Mouse (Mus musculus) CH12.LX (cell line): ENCODE measurements at regions not wholly inside any gene's neighbourhood (a gene's known extent, or its start where the extent isn't known, plus 50 kb on each side); places are given as distances from the start of the nearest gene placed in this dataset.

ENCODE experiments used
- DNase-seq: peaks from one replicate; pipeline ENCODE4 v3.0.0-alpha.2; 2013; ENCODE audit errors: extremely low read depth
- H3K27ac ChIP-seq: 2 replicates; pipeline ENCODE4 v1.5.1; 2012; ENCODE audit warnings: low read depth, mild to moderate bottlenecking, control low read depth, moderate library complexity; ENCODE audit not compliant: insufficient read depth
- H3K27me3 ChIP-seq: replicated peaks from 2 replicates; pipeline ENCODE3; 2012; ENCODE audit warnings: inconsistent platforms
- H3K36me3 ChIP-seq, 2 experiments: replicated peaks in 1 of 2; 2 replicates each; pipeline versions ENCODE3 to v1.6.1; 2012; ENCODE audit warnings: inconsistent platforms in 1 of 2, low read length in 1 of 2, mild to moderate bottlenecking in 1 of 2, mixed read lengths in 1 of 2, moderate library complexity in 1 of 2; ENCODE audit not compliant: control insufficient read depth in 1 of 2, insufficient read depth in 1 of 2
- H3K4me1 ChIP-seq, 2 experiments: 2 replicates each; pipeline ENCODE4 v1.6.1; 2012; ENCODE audit warnings: inconsistent platforms in 1 of 2, moderate library complexity in 1 of 2; ENCODE audit not compliant: insufficient read depth in 2 of 2, control insufficient read depth in 1 of 2
- H3K4me2 ChIP-seq: 2 replicates; pipeline ENCODE4 v1.6.1; 2012; ENCODE audit warnings: low read depth, mild to moderate bottlenecking, control low read depth; ENCODE audit not compliant: poor library complexity, insufficient read depth, severe bottlenecking
- H3K4me3 ChIP-seq, 3 experiments: fragments of 150-350 bp in 1 of 3; sonication (generic) in 1 of 3; replicated peaks in 1 of 3; 2 replicates each; pipeline versions ENCODE3 to v1.5.1; 2011 to 2012; ENCODE audit warnings: low read depth in 2 of 3, low read length in 2 of 3, mild to moderate bottlenecking in 2 of 3, moderate library complexity in 2 of 3, control low read depth in 1 of 3, improper control_type of control experiment in 1 of 3, inconsistent platforms in 1 of 3, mixed read lengths in 1 of 3; ENCODE audit not compliant: poor library complexity in 1 of 3
- H3K79me2 ChIP-seq: replicated peaks from 2 replicates; pipeline ENCODE4 v1.6.1; 2012; ENCODE audit warnings: mild to moderate bottlenecking, moderate library complexity; ENCODE audit not compliant: control insufficient read depth, poor library complexity, insufficient read depth, severe bottlenecking; ENCODE audit errors: extremely low read depth
- H3K9ac ChIP-seq: 2 replicates; pipeline ENCODE4 v1.6.1; 2012; ENCODE audit warnings: low read depth, mild to moderate bottlenecking, control low read depth, moderate library complexity; ENCODE audit not compliant: insufficient read depth
- H3K9me3 ChIP-seq: replicated peaks from 2 replicates; pipeline ENCODE3; 2012; ENCODE audit warnings: low read length, inconsistent platforms, mixed read lengths
- CHD2 ChIP-seq: IDR thresholded peaks from 2 replicates; pipeline ENCODE4 v1.6.1; 2011; ENCODE audit warnings: low read length, improper control_type of control experiment
- IRF4 ChIP-seq: IDR thresholded peaks from 2 replicates; pipeline ENCODE4 v1.6.1; 2014; ENCODE audit warnings: low read depth, mild to moderate bottlenecking, inconsistent platforms, low read length, improper control_type of control experiment
- MAZ ChIP-seq: IDR thresholded peaks from 2 replicates; pipeline ENCODE4 v1.6.1; 2012; ENCODE audit warnings: low read depth, mild to moderate bottlenecking, inconsistent platforms, low read length, improper control_type of control experiment, moderate library complexity
- MEF2A ChIP-seq: IDR thresholded peaks from 2 replicates; pipeline ENCODE4 v1.6.1; 2014; ENCODE audit warnings: low read depth, mild to moderate bottlenecking, inconsistent platforms, low read length, improper control_type of control experiment, borderline replicate concordance
- NRF1 ChIP-seq: IDR thresholded peaks from 2 replicates; pipeline ENCODE4 v1.6.1; 2014; ENCODE audit warnings: low read depth, mild to moderate bottlenecking, inconsistent platforms, low read length, improper control_type of control experiment, moderate library complexity
- PAX5 ChIP-seq: IDR thresholded peaks from 2 replicates; pipeline ENCODE4 v1.6.1; 2012; ENCODE audit warnings: low read length, inconsistent platforms, mixed read lengths
- RAD21 ChIP-seq: IDR thresholded peaks from 2 replicates; pipeline ENCODE4 v1.6.1; 2011; ENCODE audit warnings: low read depth, mild to moderate bottlenecking, low read length, improper control_type of control experiment, moderate library complexity
- SIN3A ChIP-seq: IDR thresholded peaks from 2 replicates; pipeline ENCODE4 v1.6.1; 2012; ENCODE audit warnings: low read length, improper control_type of control experiment, inconsistent platforms
- TBP ChIP-seq: conservative IDR thresholded peaks from 2 replicates; pipeline ENCODE4 v1.6.1; 2011; ENCODE audit warnings: low read depth, low read length, improper control_type of control experiment
- UBTF ChIP-seq: IDR thresholded peaks from 2 replicates; pipeline ENCODE4 v1.6.1; 2012; ENCODE audit warnings: low read depth, mild to moderate bottlenecking, inconsistent platforms, low read length, improper control_type of control experiment, moderate library complexity
- USF1 ChIP-seq: IDR thresholded peaks from 2 replicates; pipeline ENCODE4 v1.6.1; 2014; ENCODE audit warnings: low read depth, mild to moderate bottlenecking, inconsistent platforms, low read length, improper control_type of control experiment
- ZKSCAN1 ChIP-seq: IDR thresholded peaks from 2 replicates; pipeline ENCODE4 v1.6.1; 2012; ENCODE audit warnings: low read depth, inconsistent platforms, low read length, improper control_type of control experiment, borderline replicate concordance
- dilution Hi-C: fragments of 300-500 bp; cut with MboI; formaldehyde crosslinking; loops from 2 replicates; pipeline ENCODE4 v1.14.3; 2020; ENCODE audit warnings: low sequenced_read_pairs; ENCODE audit not compliant: extremely low pct_unique_long_range_greater_than_20kb, extremely low pct_ligation_motif_present
- in situ Hi-C: fragments of 300-500 bp; cut with MboI; formaldehyde crosslinking; loops from 3 replicates; pipeline ENCODE4 v1.14.3; 2019; ENCODE audit warnings: low sequenced_read_pairs, low pct_ligation_motif_present, low pct_unique_long_range_greater_than_20kb, mixed read lengths

DNA sequence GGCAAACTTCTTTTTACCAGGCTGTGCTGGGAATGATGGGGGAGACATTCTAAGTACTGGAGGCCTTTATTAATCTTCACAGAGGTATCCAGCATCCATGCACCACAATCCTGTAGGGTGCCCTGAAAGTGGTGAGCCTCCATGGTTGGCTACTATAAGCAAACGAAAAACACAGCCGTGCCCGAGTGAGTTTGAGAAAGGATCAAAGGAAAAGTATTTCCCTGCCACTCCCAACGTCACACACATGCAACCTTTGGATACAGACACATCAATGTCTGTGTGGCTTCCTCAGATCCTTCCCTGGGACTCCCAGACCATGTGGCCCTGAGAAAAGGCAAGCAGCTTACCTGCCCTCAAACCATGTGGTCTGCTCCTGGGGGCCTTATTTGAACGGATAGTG lies 147.4 kb upstream of the Ankrd55 start:
- TF ChIP-seq USF1 (no peak), PAX5 (no peak), MAZ (no peak), NRF1 (no peak)
- no peak for DNase-seq
- H3K4me1 ChIP-seq, result peaks cover 0 to 9% of the 10 kb centered on the region in 2 experiments; a peak in 2 of 4 replicates
- no peak overlapping the region for H3K4me2 ChIP-seq
- in situ Hi-C loops (no loop called here), dilution Hi-C loops (no loop called here)
- H3K36me3 ChIP-seq, result no peaks in the 10 kb centered on the region
- no peaks in the 10 kb centered on the region for H3K27me3 ChIP-seq
- no peak overlapping the region for H3K4me3 ChIP-seq
- H3K27ac ChIP-seq, result no peak overlapping the region
- H3K9ac ChIP-seq, result no peak overlapping the region
- no peaks in the 10 kb centered on the region for H3K79me2 ChIP-seq
- H3K9me3 ChIP-seq, result peaks cover 6% of the 10 kb centered on the region

DNA sequence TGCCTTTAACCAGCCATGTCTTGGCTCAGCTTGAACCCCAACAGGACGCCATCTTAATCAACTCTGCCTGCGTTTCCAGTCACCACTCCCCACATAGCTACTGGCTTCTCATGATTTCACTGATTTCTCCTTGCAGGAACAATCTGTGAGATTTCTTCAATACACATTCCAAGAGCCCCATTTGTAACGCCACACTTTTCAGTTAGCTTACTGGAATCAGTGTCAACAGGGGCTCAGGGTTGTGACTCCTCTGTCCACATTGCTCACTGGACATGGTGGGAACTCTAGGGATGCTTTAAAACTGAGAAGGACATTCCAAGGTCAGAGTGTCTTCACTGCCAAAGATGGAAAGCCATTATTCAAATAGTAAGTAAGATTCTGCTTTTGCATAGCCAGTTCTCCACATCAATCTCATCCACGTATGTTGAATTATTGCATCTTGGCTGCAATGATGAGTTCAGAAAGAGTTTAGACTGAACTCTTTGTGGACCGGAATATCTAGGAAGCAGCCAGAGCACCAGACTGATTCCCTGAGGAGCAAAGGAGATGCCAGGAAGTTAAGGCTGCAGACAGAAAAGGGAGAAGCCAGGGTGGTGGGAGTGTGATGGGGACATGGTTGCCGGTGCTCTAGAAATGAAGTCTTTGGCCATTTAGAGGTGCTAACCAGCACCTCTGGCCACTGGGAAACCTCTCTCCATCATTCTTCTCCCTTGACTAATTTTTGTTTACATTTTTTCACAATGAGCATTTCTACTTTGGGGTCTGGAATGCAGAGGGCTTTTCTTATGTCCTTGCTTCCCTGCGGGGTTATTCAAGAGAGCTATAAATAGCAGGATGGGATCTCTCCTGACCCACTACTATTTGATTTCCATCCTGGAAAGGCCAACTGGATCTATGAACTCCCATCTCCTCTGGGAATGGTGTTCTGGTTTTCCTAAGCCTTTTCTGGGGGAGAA lies 143.6 kb upstream of the Ankrd55 start:
- no peak overlapping the region for H3K4me3 ChIP-seq
- H3K36me3 ChIP-seq, result no peaks in the 10 kb centered on the region
- TF ChIP-seq SIN3A (no peak), RAD21 (no peak), MEF2A (no peak), IRF4 (no peak), ZKSCAN1 (no peak), CHD2 (no peak), TBP (no peak), UBTF (no peak), PAX5 (no peak)
- TF ChIP-seq, all 38 proteins: peak for 0
- Histone ChIP-seq H3K27ac (no peak overlapping the region), H3K27me3 (no peaks in the 10 kb centered on the region), H3K9ac (no peak overlapping the region), H3K79me2 (no peaks in the 10 kb centered on the region), H3K4me1 (no peaks in the 10 kb centered on the region), H3K9me3 (no peaks in the 10 kb centered on the region), H3K4me2 (no peak overlapping the region)
- DNase-seq, result no peak
- dilution Hi-C loops, result no loop called here
- in situ Hi-C loops, result no loop called here
